Mouse (Mus musculus): ENCODE data around the gene Tarbp2. TPM values are rescaled to one million over a fixed set of nuclear protein-coding genes. Genes with fewer than 3 reads are reported as not detected.

Gene Tarbp2
- polyA plus RNA-seq, 1 experiment = 335 TPM

- H3K27ac ChIP-seq (ENCODE audit: control insufficient read depth, insufficient read depth, low read depth, low read length) = no peak overlapping the region
- H3K36me3 ChIP-seq (ENCODE audit: control insufficient read depth, insufficient read depth, low read length) = peaks cover 1% of the 10 kb centered on the region; the same call in 1 of the 2 replicates
- H3K4me3 ChIP-seq (ENCODE audit: control insufficient read depth, low read depth, low read length) = peak overlapping the region; percentile 37; the same call in 1 of the 2 replicates
- H3K27me3 ChIP-seq (ENCODE audit: control insufficient read depth, insufficient read depth, low read length) = no peaks in the 10 kb centered on the region
- no peaks in the 10 kb centered on the region for H3K4me1 ChIP-seq (ENCODE audit: control insufficient read depth, insufficient read depth, low read length)
- TF ChIP-seq CTCF (IDR thresholded peaks at IDR 0.05; ENCODE audit: control insufficient read depth, insufficient read depth, insufficient replicate concordance, low read depth, low read length) (no peak), POLR2A (IDR thresholded peaks at IDR 0.05; ENCODE audit: control insufficient read depth, low read depth, low read length) (no peak)
Observed at GRCm38 (mm10) chr15:102500479-102500878, 17.5 kb upstream of the Tarbp2 start.

GRCm38 (mm10) chr15:102501084-102501814, 16.7 kb upstream of the Tarbp2 start:
- no peak overlapping the region for H3K27ac ChIP-seq (ENCODE audit: control insufficient read depth, insufficient read depth, low read depth, low read length)
- no peaks in the 10 kb centered on the region for H3K27me3 ChIP-seq (ENCODE audit: control insufficient read depth, insufficient read depth, low read length)
- no peak overlapping the region for H3K4me3 ChIP-seq (ENCODE audit: control insufficient read depth, low read depth, low read length)
- no peaks in the 10 kb centered on the region for H3K4me1 ChIP-seq (ENCODE audit: control insufficient read depth, insufficient read depth, low read length)
- no peak for TF ChIP-seq CTCF (IDR thresholded peaks at IDR 0.05; ENCODE audit: control insufficient read depth, insufficient read depth, insufficient replicate concordance, low read depth, low read length)
- TF ChIP-seq POLR2A (IDR thresholded peaks at IDR 0.05; ENCODE audit: control insufficient read depth, low read depth, low read length) = no peak
- H3K36me3 ChIP-seq (ENCODE audit: control insufficient read depth, insufficient read depth, low read length) = peaks cover 1% of the 10 kb centered on the region; the same call in 1 of the 2 replicates

GRCm38 (mm10) chr15:102502254-102502840, 15.6 kb upstream of the Tarbp2 start:
- H3K27me3 ChIP-seq (ENCODE audit: control insufficient read depth, insufficient read depth, low read length) = no peaks in the 10 kb centered on the region
- H3K4me3 ChIP-seq (ENCODE audit: control insufficient read depth, low read depth, low read length) = no peak overlapping the region
- H3K36me3 ChIP-seq (ENCODE audit: control insufficient read depth, insufficient read depth, low read length) = peaks cover 1% of the 10 kb centered on the region; the same call in 1 of the 2 replicates
- TF ChIP-seq POLR2A (IDR thresholded peaks at IDR 0.05; ENCODE audit: control insufficient read depth, low read depth, low read length) (no peak), CTCF (IDR thresholded peaks at IDR 0.05; ENCODE audit: control insufficient read depth, insufficient read depth, insufficient replicate concordance, low read depth, low read length) (no peak)
- H3K27ac ChIP-seq (ENCODE audit: control insufficient read depth, insufficient read depth, low read depth, low read length) = no peak overlapping the region; the same call in 1 of the 2 replicates
- H3K4me1 ChIP-seq (ENCODE audit: control insufficient read depth, insufficient read depth, low read length) = no peaks in the 10 kb centered on the region

GRCm38 (mm10) chr15:102503447-102503846, 14.5 kb upstream of the Tarbp2 start, which contains the start of gene Gm10337:
TSS of gene Gm10337 (plus strand) at chr15:102503722.
- no peaks in the 10 kb centered on the region for H3K27me3 ChIP-seq (ENCODE audit: control insufficient read depth, insufficient read depth, low read length)
- peaks cover 1% of the 10 kb centered on the region; the same call in 1 of the 2 replicates for H3K36me3 ChIP-seq (ENCODE audit: control insufficient read depth, insufficient read depth, low read length)
- no peak within 1 kb of the TSS for H3K27ac ChIP-seq (ENCODE audit: control insufficient read depth, insufficient read depth, low read depth, low read length)
- H3K4me3 ChIP-seq (ENCODE audit: control insufficient read depth, low read depth, low read length) = no peak within 1 kb of the TSS
- no peak for TF ChIP-seq CTCF (IDR thresholded peaks at IDR 0.05; ENCODE audit: control insufficient read depth, insufficient read depth, insufficient replicate concordance, low read depth, low read length)
- TF ChIP-seq POLR2A (IDR thresholded peaks at IDR 0.05; ENCODE audit: control insufficient read depth, low read depth, low read length) = no peak
- no peaks in the 10 kb centered on the region for H3K4me1 ChIP-seq (ENCODE audit: control insufficient read depth, insufficient read depth, low read length)

- Histone ChIP-seq H3K4me3 (ENCODE audit: control insufficient read depth, low read depth, low read length) (no peak overlapping the region), H3K27me3 (ENCODE audit: control insufficient read depth, insufficient read depth, low read length) (no peaks in the 10 kb centered on the region), H3K27ac (ENCODE audit: control insufficient read depth, insufficient read depth, low read depth, low read length) (no peak overlapping the region), H3K4me1 (ENCODE audit: control insufficient read depth, insufficient read depth, low read length) (no peaks in the 10 kb centered on the region), H3K36me3 (ENCODE audit: control insufficient read depth, insufficient read depth, low read length) (peaks cover 1% of the 10 kb centered on the region; the same call in 1 of the 2 replicates)
- TF ChIP-seq POLR2A (IDR thresholded peaks at IDR 0.05; ENCODE audit: control insufficient read depth, low read depth, low read length) (no peak), CTCF (IDR thresholded peaks at IDR 0.05; ENCODE audit: control insufficient read depth, insufficient read depth, insufficient replicate concordance, low read depth, low read length) (no peak)
Observed at GRCm38 (mm10) chr15:102503924-102504782, 13.8 kb upstream of the Tarbp2 start.

- H3K4me3 ChIP-seq (ENCODE audit: control insufficient read depth, low read depth, low read length) = no peak overlapping the region
Observed at GRCm38 (mm10) chr15:102505073-102505769, 12.8 kb upstream of the Tarbp2 start.

More at GRCm38 (mm10) chr15:102505073-102505769, 12.8 kb upstream of the Tarbp2 start:
- Histone ChIP-seq H3K27ac (ENCODE audit: control insufficient read depth, insufficient read depth, low read depth, low read length) (no peak overlapping the region), H3K36me3 (ENCODE audit: control insufficient read depth, insufficient read depth, low read length) (no peaks in the 10 kb centered on the region; the same call in 1 of the 2 replicates), H3K4me1 (ENCODE audit: control insufficient read depth, insufficient read depth, low read length) (peaks cover 5% of the 10 kb centered on the region), H3K27me3 (ENCODE audit: control insufficient read depth, insufficient read depth, low read length) (no peaks in the 10 kb centered on the region)
- TF ChIP-seq POLR2A (IDR thresholded peaks at IDR 0.05; ENCODE audit: control insufficient read depth, low read depth, low read length) (no peak), CTCF (IDR thresholded peaks at IDR 0.05; ENCODE audit: control insufficient read depth, insufficient read depth, insufficient replicate concordance, low read depth, low read length) (no peak)
